Mouse (Mus musculus): ENCODE data around the gene Olfr686. TPM values are rescaled to one million over a fixed set of nuclear protein-coding genes. Genes with fewer than 3 reads are reported as not detected.

The Olfr686 gene
- polyA plus RNA-seq, 1 experiment from 2014 or later, result not detected

DNA sequence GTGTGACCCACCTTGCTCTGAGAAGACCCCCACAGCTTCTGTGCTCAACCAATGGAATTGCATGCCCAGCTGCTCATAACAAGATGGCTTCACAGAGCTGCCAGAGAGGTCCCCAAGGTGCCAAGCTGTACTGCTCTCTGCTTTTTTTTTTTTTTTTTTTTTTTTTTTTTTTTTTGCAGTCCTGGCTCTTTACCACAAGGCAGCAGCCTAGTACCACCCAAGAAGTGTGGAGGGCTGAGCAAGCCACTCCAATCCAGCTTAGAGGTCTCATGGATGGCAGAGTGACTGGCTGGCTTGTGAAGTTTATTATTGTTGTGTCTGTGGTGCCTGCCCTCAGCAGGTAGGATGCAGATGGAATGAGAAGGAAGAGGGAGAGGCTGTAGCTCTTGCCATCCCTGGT lies 18.8 kb upstream of the Olfr686 start:
- H3K36me3 ChIP-seq (ENCODE audit: control insufficient read depth, insufficient read depth), result no peaks in the 10 kb centered on the region
- H3K27ac ChIP-seq (ENCODE audit: low read depth, low read length), result no peak overlapping the region
- ATAC-seq, result no peak
- H3K4me1 ChIP-seq (replicated peaks; ENCODE audit: control insufficient read depth, insufficient read depth, low read length), result no peaks in the 10 kb centered on the region
- H3K4me3 ChIP-seq (ENCODE audit: low read depth, low read length), result no peak overlapping the region
- no peak overlapping the region for H3K4me2 ChIP-seq (replicated peaks; ENCODE audit: low read depth)
- no peaks in the 10 kb centered on the region for H3K27me3 ChIP-seq (replicated peaks; ENCODE audit: control insufficient read depth, insufficient read depth, low read length)
- no peaks in the 10 kb centered on the region for H3K9me3 ChIP-seq (ENCODE audit: control insufficient read depth)
- no peak for TF ChIP-seq CTCF (IDR thresholded peaks at IDR 0.05; ENCODE audit: low read depth)
- no peak overlapping the region for H3K9ac ChIP-seq (ENCODE audit: low read depth, low read length)

- Histone ChIP-seq H3K27me3 (replicated peaks; ENCODE audit: control insufficient read depth, insufficient read depth, low read length) (no peaks in the 10 kb centered on the region), H3K9me3 (ENCODE audit: control insufficient read depth) (no peaks in the 10 kb centered on the region), H3K9ac (ENCODE audit: low read depth, low read length) (no peak overlapping the region), H3K4me3 (ENCODE audit: low read depth, low read length) (no peak overlapping the region), H3K4me2 (replicated peaks; ENCODE audit: low read depth) (no peak overlapping the region), H3K36me3 (ENCODE audit: control insufficient read depth, insufficient read depth) (no peaks in the 10 kb centered on the region), H3K4me1 (replicated peaks; ENCODE audit: control insufficient read depth, insufficient read depth, low read length) (no peaks in the 10 kb centered on the region), H3K27ac (ENCODE audit: low read depth, low read length) (no peak overlapping the region)
- ATAC-seq, result no peak
- 64% methylated on average over 4 of the region's 4 CpGs for WGBS
- no peak for TF ChIP-seq CTCF (IDR thresholded peaks at IDR 0.05; ENCODE audit: low read depth)
These were observed 11.0 kb upstream of the Olfr686 start for GRCm38 (mm10) chr7:105218281-105218680.

GRCm38 (mm10) chr7:105214761-105215160 lies 7.5 kb upstream of the Olfr686 start:
- no peak overlapping the region for H3K4me3 ChIP-seq (ENCODE audit: low read depth, low read length)
- no peak for TF ChIP-seq CTCF (IDR thresholded peaks at IDR 0.05; ENCODE audit: low read depth)
- no peak overlapping the region for H3K9ac ChIP-seq (ENCODE audit: low read depth, low read length)
- no peak overlapping the region for H3K27ac ChIP-seq (ENCODE audit: low read depth, low read length)
- H3K4me1 ChIP-seq (replicated peaks; ENCODE audit: control insufficient read depth, insufficient read depth, low read length), result no peaks in the 10 kb centered on the region
- no peak for ATAC-seq
- 58% methylated on average over 1 of the region's 1 CpGs for WGBS
- H3K9me3 ChIP-seq (ENCODE audit: control insufficient read depth), result no peaks in the 10 kb centered on the region
- H3K4me2 ChIP-seq (replicated peaks; ENCODE audit: low read depth), result no peak overlapping the region
- H3K27me3 ChIP-seq (replicated peaks; ENCODE audit: control insufficient read depth, insufficient read depth, low read length), result no peaks in the 10 kb centered on the region
- H3K36me3 ChIP-seq (ENCODE audit: control insufficient read depth, insufficient read depth), result no peaks in the 10 kb centered on the region

- 66% methylated on average over 1 of the region's 1 CpGs for WGBS
- no peaks in the 10 kb centered on the region for H3K36me3 ChIP-seq (ENCODE audit: control insufficient read depth, insufficient read depth)
- H3K9me3 ChIP-seq (ENCODE audit: control insufficient read depth), result no peaks in the 10 kb centered on the region
- no peak within 1 kb of the TSS for H3K4me3 ChIP-seq (ENCODE audit: low read depth, low read length)
- no peaks in the 10 kb centered on the region for H3K4me1 ChIP-seq (replicated peaks; ENCODE audit: control insufficient read depth, insufficient read depth, low read length)
- H3K27me3 ChIP-seq (replicated peaks; ENCODE audit: control insufficient read depth, insufficient read depth, low read length), result no peaks in the 10 kb centered on the region
- no peak within 1 kb of the TSS for H3K9ac ChIP-seq (ENCODE audit: low read depth, low read length)
- ATAC-seq, result no peak
- no peak within 1 kb of the TSS for H3K27ac ChIP-seq (ENCODE audit: low read depth, low read length)
- no peak for TF ChIP-seq CTCF (IDR thresholded peaks at IDR 0.05; ENCODE audit: low read depth)
- H3K4me2 ChIP-seq (replicated peaks; ENCODE audit: low read depth), result no peak within 1 kb of the TSS
These were observed 21.4 kb downstream of the Olfr686 start, which contains the start of gene Olfr685 for GRCm38 (mm10) chr7:105185912-105186311. Olfr685 (minus strand) TSS chr7:105186012.

GRCm38 (mm10) chr7:105170773-105171172 lies 36.5 kb downstream of the Olfr686 start:
- Histone ChIP-seq H3K36me3 (ENCODE audit: control insufficient read depth, insufficient read depth) (no peaks in the 10 kb centered on the region), H3K4me3 (ENCODE audit: low read depth, low read length) (no peak overlapping the region), H3K4me1 (replicated peaks; ENCODE audit: control insufficient read depth, insufficient read depth, low read length) (no peaks in the 10 kb centered on the region), H3K9ac (ENCODE audit: low read depth, low read length) (no peak overlapping the region), H3K9me3 (ENCODE audit: control insufficient read depth) (no peaks in the 10 kb centered on the region), H3K27ac (ENCODE audit: low read depth, low read length) (no peak overlapping the region), H3K27me3 (replicated peaks; ENCODE audit: control insufficient read depth, insufficient read depth, low read length) (no peaks in the 10 kb centered on the region), H3K4me2 (replicated peaks; ENCODE audit: low read depth) (no peak overlapping the region)
- ATAC-seq, result no peak
- peak; percentile 74 for TF ChIP-seq CTCF (IDR thresholded peaks at IDR 0.05; ENCODE audit: low read depth)
- 45% methylated on average over 4 of the region's 4 CpGs for WGBS

- ATAC-seq, result no peak
- 44% methylated on average over 1 of the region's 1 CpGs for WGBS
- Histone ChIP-seq H3K9ac (ENCODE audit: low read depth, low read length) (no peak within 1 kb of the TSS), H3K4me1 (replicated peaks; ENCODE audit: control insufficient read depth, insufficient read depth, low read length) (no peaks in the 10 kb centered on the region), H3K4me3 (ENCODE audit: low read depth, low read length) (no peak within 1 kb of the TSS), H3K9me3 (ENCODE audit: control insufficient read depth) (no peaks in the 10 kb centered on the region), H3K36me3 (ENCODE audit: control insufficient read depth, insufficient read depth) (no peaks in the 10 kb centered on the region), H3K27ac (ENCODE audit: low read depth, low read length) (no peak within 1 kb of the TSS), H3K4me2 (replicated peaks; ENCODE audit: low read depth) (no peak within 1 kb of the TSS), H3K27me3 (replicated peaks; ENCODE audit: control insufficient read depth, insufficient read depth, low read length) (no peaks in the 10 kb centered on the region)
- no peak for TF ChIP-seq CTCF (IDR thresholded peaks at IDR 0.05; ENCODE audit: low read depth)
These were observed 43.7 kb downstream of the Olfr686 start, which contains the start of gene Olfr684 for GRCm38 (mm10) chr7:105163553-105163952. Olfr684 (minus strand) TSS chr7:105163653.

Other genes with a start within 250 kb of the Olfr686 start
- not detected in 2 replicates for gene Olfr670, start 244.9 kb downstream of the Olfr686 start, polyA plus RNA-seq (2015; fragmentation: Nextera tagmentation; extraction: Ambion mirVana)
- not detected in 2 replicates for gene Olfr671, start 228.4 kb downstream of the Olfr686 start, polyA plus RNA-seq (2015; fragmentation: Nextera tagmentation; extraction: Ambion mirVana)
- gene Olfr672, start 205.5 kb downstream of the Olfr686 start, polyA plus RNA-seq (2015; fragmentation: Nextera tagmentation; extraction: Ambion mirVana), result not detected in 2 replicates
- gene Olfr675, start 179.0 kb downstream of the Olfr686 start, polyA plus RNA-seq (2015; fragmentation: Nextera tagmentation; extraction: Ambion mirVana), result not detected in 2 replicates
- gene Olfr676, start 174.8 kb downstream of the Olfr686 start, polyA plus RNA-seq (2015; fragmentation: Nextera tagmentation; extraction: Ambion mirVana), result not detected in 2 replicates
- not detected in 2 replicates for gene Olfr677, start 156.1 kb downstream of the Olfr686 start, polyA plus RNA-seq (2015; fragmentation: Nextera tagmentation; extraction: Ambion mirVana)
- not detected in 2 replicates for gene Olfr678, start 143.0 kb downstream of the Olfr686 start, polyA plus RNA-seq (2015; fragmentation: Nextera tagmentation; extraction: Ambion mirVana)
- gene Olfr679, start 126.3 kb downstream of the Olfr686 start, polyA plus RNA-seq (2015; fragmentation: Nextera tagmentation; extraction: Ambion mirVana), result not detected in 2 replicates
- not detected in 2 replicates for gene Olfr680-ps1, start 114.7 kb downstream of the Olfr686 start, polyA plus RNA-seq (2015; fragmentation: Nextera tagmentation; extraction: Ambion mirVana)
- not detected in 2 replicates for gene Olfr681, start 90.6 kb downstream of the Olfr686 start, polyA plus RNA-seq (2015; fragmentation: Nextera tagmentation; extraction: Ambion mirVana)
- gene Olfr683, start 60.5 kb downstream of the Olfr686 start, polyA plus RNA-seq (2015; fragmentation: Nextera tagmentation; extraction: Ambion mirVana), result not detected in 2 replicates
- not detected in 2 replicates for gene Olfr684, start 43.8 kb downstream of the Olfr686 start, polyA plus RNA-seq (2015; fragmentation: Nextera tagmentation; extraction: Ambion mirVana)
- not detected in 2 replicates for gene Olfr685, start 21.5 kb downstream of the Olfr686 start, polyA plus RNA-seq (2015; fragmentation: Nextera tagmentation; extraction: Ambion mirVana)
- not detected in 2 replicates for gene Olfr688, start 80.6 kb upstream of the Olfr686 start, polyA plus RNA-seq (2015; fragmentation: Nextera tagmentation; extraction: Ambion mirVana)
- gene Olfr689, start 103.7 kb upstream of the Olfr686 start, polyA plus RNA-seq (2015; fragmentation: Nextera tagmentation; extraction: Ambion mirVana), result not detected in 2 replicates
- not detected in 2 replicates for gene Olfr690, start 126.6 kb upstream of the Olfr686 start, polyA plus RNA-seq (2015; fragmentation: Nextera tagmentation; extraction: Ambion mirVana)
- gene Olfr691, start 134.8 kb upstream of the Olfr686 start, polyA plus RNA-seq (2015; fragmentation: Nextera tagmentation; extraction: Ambion mirVana), result not detected in 2 replicates
- gene Olfr692, start 160.7 kb upstream of the Olfr686 start, polyA plus RNA-seq (2015; fragmentation: Nextera tagmentation; extraction: Ambion mirVana), result not detected in 2 replicates
- not detected in 2 replicates for gene Gm5901, start 167.6 kb upstream of the Olfr686 start, polyA plus RNA-seq (2015; fragmentation: Nextera tagmentation; extraction: Ambion mirVana)
- gene Fam160a2, start 192.6 kb upstream of the Olfr686 start, polyA plus RNA-seq (2015; fragmentation: Nextera tagmentation; extraction: Ambion mirVana), result 30.5 and 36.9 TPM in 2 replicates
- not detected in 2 replicates for gene Cnga4, start 197.1 kb upstream of the Olfr686 start, polyA plus RNA-seq (2015; fragmentation: Nextera tagmentation; extraction: Ambion mirVana)
- 0.09 and 0.17 TPM in 2 replicates for gene Cckbr, start 218.2 kb upstream of the Olfr686 start, polyA plus RNA-seq (2015; fragmentation: Nextera tagmentation; extraction: Ambion mirVana)

Data from intestine, postnatal 0 days (tissue).